Mouse (Mus musculus): ENCODE measurements around the gene Plekha5.
"Not testable (repeated sequence)": the region's sequence is repeated elsewhere in the genome, so short reads cannot be mapped to it uniquely, and the experiment has no call there.

Plekha5 gene

GRCm38 (mm10) chr6:140576133-140576532 lies 152.3 kb downstream of the Plekha5 start:
- DNase-seq (ENCODE audit: low read depth, low spot score): no peak

GRCm38 (mm10) chr6:140576961-140577821 lies 153.3 kb downstream of the Plekha5 start:
- peak; percentile 76 for DNase-seq (ENCODE audit: low read depth, low spot score)

- peak; percentile 39 for DNase-seq (ENCODE audit: low read depth, low spot score)
These were observed 153.9 kb downstream of the Plekha5 start for GRCm38 (mm10) chr6:140577822-140578170.

GRCm38 (mm10) chr6:140578985-140579384 lies 155.1 kb downstream of the Plekha5 start:
- not testable (repeated sequence) for DNase-seq (ENCODE audit: low read depth, low spot score)

- no peak for DNase-seq (ENCODE audit: low read depth, low spot score)
These were observed 156.3 kb downstream of the Plekha5 start for GRCm38 (mm10) chr6:140580170-140580569.

GRCm38 (mm10) chr6:140586714-140587259 lies 162.9 kb downstream of the Plekha5 start:
- DNase-seq (ENCODE audit: low read depth, low spot score): no peak

- no peak for DNase-seq (ENCODE audit: low read depth, low spot score)
These were observed 167.5 kb downstream of the Plekha5 start for GRCm38 (mm10) chr6:140591331-140591730.

- no peak for DNase-seq (ENCODE audit: low read depth, low spot score)
These were observed 168.9 kb downstream of the Plekha5 start for GRCm38 (mm10) chr6:140592713-140593112.

- DNase-seq (ENCODE audit: low read depth, low spot score): no peak
These were observed 169.7 kb downstream of the Plekha5 start for GRCm38 (mm10) chr6:140593420-140594170.

- DNase-seq (ENCODE audit: low read depth, low spot score): not testable (repeated sequence)
These were observed 171.7 kb downstream of the Plekha5 start for GRCm38 (mm10) chr6:140595551-140595950.

- DNase-seq (ENCODE audit: low read depth, low spot score): no peak
These were observed 173.8 kb downstream of the Plekha5 start for GRCm38 (mm10) chr6:140597381-140598329.

GRCm38 (mm10) chr6:140598516-140598915 lies 174.7 kb downstream of the Plekha5 start:
- DNase-seq (ENCODE audit: low read depth, low spot score): no peak

GRCm38 (mm10) chr6:140599337-140599736 lies 175.5 kb downstream of the Plekha5 start:
- peak; percentile 71 for DNase-seq (ENCODE audit: low read depth, low spot score)

- DNase-seq (ENCODE audit: low read depth, low spot score): not testable (repeated sequence)
These were observed 176.8 kb downstream of the Plekha5 start for GRCm38 (mm10) chr6:140600671-140601070.

- DNase-seq (ENCODE audit: low read depth, low spot score): no peak
These were observed 177.3 kb downstream of the Plekha5 start for GRCm38 (mm10) chr6:140601175-140601574.

- DNase-seq (ENCODE audit: low read depth, low spot score): peak; percentile 99
These were observed 179.5 kb downstream of the Plekha5 start for GRCm38 (mm10) chr6:140603228-140603944.

- not testable (repeated sequence) for DNase-seq (ENCODE audit: low read depth, low spot score)
These were observed 181.3 kb downstream of the Plekha5 start for GRCm38 (mm10) chr6:140605173-140605572.

GRCm38 (mm10) chr6:140605732-140606131 lies 181.9 kb downstream of the Plekha5 start:
- peak; percentile 96 for DNase-seq (ENCODE audit: low read depth, low spot score)

GRCm38 (mm10) chr6:140606534-140606933 lies 182.7 kb downstream of the Plekha5 start:
- peak; percentile 52 for DNase-seq (ENCODE audit: low read depth, low spot score)

GRCm38 (mm10) chr6:140608666-140609065 lies 184.8 kb downstream of the Plekha5 start:
- peak; percentile 93 for DNase-seq (ENCODE audit: low read depth, low spot score)

Data from ES-CJ7 (cell line).